Mouse (Mus musculus) olfactory bulb, adult 2 months (tissue): ENCODE measurements around the gene Ssh1. TPM values are rescaled to one million over a fixed set of nuclear protein-coding genes. Genes with fewer than 3 reads are reported as not detected.

Source experiments
- H3K27ac ChIP-seq: fragments of 200-500 bp; 2 replicates; pipeline ENCODE4 v1.5.1; 2012; ENCODE audit warnings: low read depth, low read length; ENCODE audit not compliant: insufficient read depth
- H3K4me1 ChIP-seq: fragments of 200-500 bp; 2 replicates; pipeline ENCODE4 v1.6.1; 2012; ENCODE audit warnings: low read length; ENCODE audit not compliant: control insufficient read depth, insufficient read depth
- H3K4me3 ChIP-seq: fragments of 200-500 bp; 2 replicates; pipeline ENCODE4 v1.5.1; 2012; ENCODE audit warnings: mild to moderate bottlenecking, low read depth, low read length, moderate library complexity; ENCODE audit not compliant: insufficient read depth
- CTCF ChIP-seq: fragments of 200-500 bp; IDR thresholded peaks from 2 replicates; pipeline ENCODE4 v1.5.1; 2012; ENCODE audit warnings: low read depth, mild to moderate bottlenecking, low read length, moderate library complexity; ENCODE audit not compliant: insufficient read depth
- POLR2A ChIP-seq: fragments of 200-500 bp; IDR thresholded peaks from 2 replicates; pipeline ENCODE4 v1.6.1; 2012; ENCODE audit warnings: mild to moderate bottlenecking, low read depth, low read length, moderate library complexity; ENCODE audit not compliant: insufficient read depth
- WGBS: fragments of 180-500 bp; shearing (Covaris S2); methylation state at CpG from one replicate; pipeline ENCODE4 v1.1.7; 2018; 5-methylcytosine and 5-hydroxymethylcytosine counted together
- polyA plus RNA-seq: library from polyadenylated mRNA; stranded (reverse); fragments of >200 nt; gene quantifications from 2 replicates; pipeline ENCODE4 v1.2.4, GENCODE M21; 2012; ENCODE audit warnings: low replicate concordance; ENCODE audit not compliant: missing spikeins, insufficient read depth, insufficient read length

The Ssh1 gene
- polyA plus RNA-seq, 1 experiment = not detected

DNA sequence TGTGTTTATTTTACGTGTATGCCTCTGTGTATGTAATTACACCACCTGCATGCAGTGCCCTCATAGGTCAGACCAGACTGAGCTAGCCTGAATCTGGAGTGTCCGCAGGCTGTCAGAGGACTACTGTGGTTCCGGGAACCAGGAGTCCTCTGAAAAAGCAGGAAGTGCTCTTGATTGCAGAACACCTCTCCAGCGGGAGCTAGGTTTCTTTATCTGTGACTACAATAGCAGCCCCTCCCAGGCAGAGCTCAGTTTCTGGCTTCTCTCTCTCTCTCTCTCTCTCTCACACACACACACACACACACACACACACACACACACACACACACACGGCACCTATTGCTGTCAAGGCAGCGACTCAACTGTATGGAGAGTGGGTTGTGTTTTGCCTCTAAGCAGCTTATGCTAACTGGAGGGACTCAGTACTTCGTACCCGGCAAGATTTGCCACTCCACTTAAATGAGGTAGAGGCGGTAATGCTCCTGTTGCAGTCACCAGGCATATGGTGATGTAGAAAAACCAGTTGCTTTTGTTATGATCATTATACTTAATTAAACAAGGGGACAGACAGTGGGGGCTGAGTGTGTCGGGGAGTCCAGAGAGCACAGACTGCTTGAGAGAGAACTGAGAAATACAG, 83.5 kb downstream of the Ssh1 start:
- WGBS = 29% methylated on average over 10 of the region's 10 CpGs
- no peak overlapping the region for H3K27ac ChIP-seq
- TF ChIP-seq CTCF = no peak
- TF ChIP-seq POLR2A = no peak

DNA sequence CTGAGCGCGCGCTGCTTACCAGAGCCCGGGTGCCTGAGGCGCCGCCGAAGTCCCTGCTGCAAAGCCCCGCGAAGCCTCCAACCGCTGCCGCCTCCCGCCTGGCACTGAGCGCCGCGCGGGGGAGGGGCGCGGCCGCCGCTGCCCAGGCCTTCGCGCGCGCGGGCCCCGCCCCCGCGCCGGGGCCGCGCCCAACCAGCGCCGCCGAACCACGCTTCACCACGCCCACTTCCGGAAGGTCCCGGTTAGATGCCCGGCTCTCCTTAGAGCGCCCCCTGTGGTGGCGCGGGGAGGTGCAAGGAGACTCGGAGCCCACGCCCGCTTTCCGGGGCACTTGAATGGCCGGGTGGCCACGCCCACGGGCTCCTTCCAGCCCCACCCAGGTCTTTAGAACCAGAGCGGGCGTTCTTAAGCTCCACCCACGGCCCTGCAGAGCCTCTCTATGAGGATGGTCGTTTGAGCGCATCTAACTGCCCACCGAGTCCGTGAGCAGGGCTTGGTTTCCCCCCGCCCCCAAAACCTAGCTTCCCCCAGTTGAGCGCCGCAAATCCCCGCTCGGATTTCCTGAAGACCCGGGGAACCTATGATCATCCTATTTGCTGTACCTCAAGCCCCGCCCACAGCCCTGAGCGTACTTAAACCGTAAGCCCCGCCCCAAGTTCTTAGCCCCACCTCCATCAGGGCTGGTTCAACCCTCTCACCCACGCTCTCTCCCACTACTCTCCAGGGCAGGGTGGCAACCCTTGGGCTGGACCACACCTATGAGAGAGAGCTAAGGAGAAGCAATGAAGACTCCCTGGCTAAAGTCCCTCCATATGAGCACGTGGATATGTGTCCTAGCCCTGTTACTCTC, 84.9 kb downstream of the Ssh1 start, which contains the start of gene Coro1c:
Gene Coro1c, minus strand, starts transcription at position 167 of the 850 bp plus-strand sequence.
- 1% methylated on average over 68 of the region's 68 CpGs for WGBS
- H3K27ac ChIP-seq = peak within 1 kb of the TSS; percentile 68
- peak; percentile 51 for TF ChIP-seq POLR2A
- peak; percentile 96 for TF ChIP-seq CTCF
- H3K4me1 ChIP-seq = peaks cover 17% of the 10 kb centered on the region
- peak within 1 kb of the TSS; percentile 87 for H3K4me3 ChIP-seq

More for the DNA sequence above, 83.5 kb downstream of the Ssh1 start:
- H3K4me1 ChIP-seq = peaks cover 13% of the 10 kb centered on the region
- H3K4me3 ChIP-seq = no peak overlapping the region

DNA sequence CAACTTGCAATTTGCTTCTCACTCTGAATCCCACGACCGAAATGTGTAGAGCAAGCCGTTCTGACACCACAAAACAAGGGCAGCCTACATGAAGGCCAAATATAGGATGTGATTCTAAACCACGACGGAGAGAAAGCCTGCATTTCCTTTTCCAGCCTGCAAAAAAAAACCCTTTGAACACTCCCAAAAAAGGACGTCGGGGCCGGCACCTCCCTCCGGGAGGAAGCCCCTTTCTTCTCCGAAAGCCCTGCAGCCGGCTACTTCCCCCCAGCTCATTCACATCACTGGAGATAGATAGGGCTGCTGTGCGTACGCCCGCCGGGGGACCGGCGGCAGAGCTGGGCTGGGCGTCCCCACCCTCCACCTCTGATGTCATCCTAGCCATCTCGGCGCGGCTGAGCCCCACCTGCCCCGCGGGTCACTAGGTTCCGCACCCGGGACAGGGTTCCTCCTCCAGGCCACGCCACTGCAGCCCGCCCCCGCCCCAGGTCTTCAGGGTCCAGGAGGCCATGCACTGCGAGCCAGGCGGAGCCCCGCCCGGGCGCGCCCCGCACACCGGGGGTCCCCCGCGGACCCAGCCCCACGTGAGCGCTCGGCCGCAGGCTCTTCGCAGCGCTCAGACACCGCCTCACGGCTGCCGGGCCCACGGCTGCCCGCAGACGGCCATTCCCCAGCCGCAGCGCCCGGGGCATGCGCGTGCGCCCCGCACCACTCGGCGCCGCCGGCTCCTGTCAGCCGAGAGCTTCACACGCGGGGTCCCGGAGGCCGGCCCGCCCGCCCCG, 85.7 kb downstream of the Ssh1 start:
- under 1% methylated on average over 69 of the region's 69 CpGs for WGBS
- Histone ChIP-seq H3K4me1 (peaks cover 22% of the 10 kb centered on the region), H3K4me3 (peak overlapping the region; percentile 87), H3K27ac (peak overlapping the region; percentile 68)
- TF ChIP-seq POLR2A (no peak), CTCF (peak; percentile 25; the same call in 1 of the 2 replicates)

DNA sequence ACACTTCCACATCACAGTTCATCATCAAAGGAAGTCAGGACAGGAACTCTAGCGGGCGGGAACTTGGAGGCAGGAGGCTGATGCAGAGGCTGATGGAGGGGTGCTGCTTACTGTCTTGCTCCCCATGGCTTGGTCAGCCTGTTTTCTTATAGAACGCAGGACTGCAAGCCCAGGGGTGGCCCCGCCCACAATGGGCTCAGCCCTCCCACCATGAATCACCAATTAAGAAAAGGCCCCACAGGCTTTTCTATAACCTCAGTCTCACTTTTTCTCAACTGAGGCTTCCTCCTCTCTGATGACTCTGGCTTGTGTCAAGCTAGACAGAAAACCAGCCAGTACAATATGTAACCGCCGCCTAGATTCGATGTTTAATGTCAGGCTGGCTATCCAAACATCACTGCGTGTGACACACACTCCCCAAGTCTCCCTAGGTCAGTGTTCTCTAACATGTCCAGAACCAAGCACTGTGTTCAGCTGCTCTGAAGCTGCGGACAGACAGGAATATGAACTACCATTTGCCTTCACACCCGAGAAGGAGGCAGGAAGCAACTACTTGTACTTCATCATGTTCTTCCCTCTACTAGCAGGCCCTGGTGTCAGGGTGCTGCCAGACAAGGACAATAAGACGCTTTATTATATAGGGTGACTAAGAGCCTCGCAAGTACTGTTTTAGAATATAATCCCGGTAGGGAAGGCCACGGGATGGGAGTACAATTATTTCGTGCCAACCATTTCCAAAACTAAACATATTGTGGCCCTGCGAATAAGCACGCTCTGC, 86.5 kb downstream of the Ssh1 start:
- Histone ChIP-seq H3K27ac (peak overlapping the region; percentile 68), H3K4me3 (peak overlapping the region; percentile 87), H3K4me1 (peaks cover 23% of the 10 kb centered on the region)
- no peak for TF ChIP-seq POLR2A
- TF ChIP-seq CTCF = no peak
- WGBS = 10% methylated on average over 17 of the region's 17 CpGs

DNA sequence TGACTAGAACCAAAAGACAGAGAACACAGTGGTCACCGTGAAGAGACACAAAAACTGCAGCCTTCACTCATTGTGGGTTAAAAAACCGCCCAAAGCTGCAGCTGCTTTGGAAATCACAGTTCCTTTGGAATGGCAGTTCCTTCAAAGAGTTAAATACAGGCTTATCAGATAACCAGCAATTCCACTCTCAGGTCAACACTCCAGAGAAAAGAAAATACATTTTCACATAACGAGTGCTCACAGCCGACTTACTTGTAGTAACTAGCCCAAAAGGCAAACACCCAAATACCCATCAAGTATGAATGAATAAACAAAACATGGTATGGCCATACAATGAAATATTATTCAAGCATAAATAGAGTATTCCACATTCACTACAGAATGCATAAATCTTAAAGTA, 88.7 kb downstream of the Ssh1 start:
- Histone ChIP-seq H3K4me3 (no peak overlapping the region), H3K4me1 (peaks cover 32% of the 10 kb centered on the region), H3K27ac (no peak overlapping the region)
- TF ChIP-seq CTCF (no peak), POLR2A (no peak)
- 45% methylated on average over 4 of the region's 4 CpGs for WGBS

DNA sequence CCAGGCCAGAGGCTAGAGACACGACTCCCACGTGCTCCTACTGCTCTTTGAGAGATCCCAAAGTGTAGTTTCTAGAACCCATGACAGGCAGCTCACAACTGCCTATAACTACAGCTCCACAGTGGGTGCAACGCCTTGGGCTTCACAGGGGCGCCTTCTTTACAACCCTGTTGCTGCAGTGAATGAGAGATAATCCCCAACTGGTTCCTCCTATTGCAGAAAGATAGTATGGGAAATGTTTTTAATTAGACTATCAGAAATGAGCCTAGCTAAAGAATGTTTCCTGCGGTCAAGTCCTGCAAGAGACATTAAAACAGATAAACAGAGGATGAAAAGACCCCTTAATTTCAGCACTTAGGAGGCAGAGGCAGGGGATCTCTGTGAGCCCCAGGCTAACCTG, 90.7 kb downstream of the Ssh1 start:
- 87% methylated on average over 5 of the region's 5 CpGs for WGBS
- Histone ChIP-seq H3K4me3 (no peak overlapping the region), H3K27ac (no peak overlapping the region), H3K4me1 (peaks cover 40% of the 10 kb centered on the region)
- TF ChIP-seq CTCF (no peak), POLR2A (no peak)

DNA sequence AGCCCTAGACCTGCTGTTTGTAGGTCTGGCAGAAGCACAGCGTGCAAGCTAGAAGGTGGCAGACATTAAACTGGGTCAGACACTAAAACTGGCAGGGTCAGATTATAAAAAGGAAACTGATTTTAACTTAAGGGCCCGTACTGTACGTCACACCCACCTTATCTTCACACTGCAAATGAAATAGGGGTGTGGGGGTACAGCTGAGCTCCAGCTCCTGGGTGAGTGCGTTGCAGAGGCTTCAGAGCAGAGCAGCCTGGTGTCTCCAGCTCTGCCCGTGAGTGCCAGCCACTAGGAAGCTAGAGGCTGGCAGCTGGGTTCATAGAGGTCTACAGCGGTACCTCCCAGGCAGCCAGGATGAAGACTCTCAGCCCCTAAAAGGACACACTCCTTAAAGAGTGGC, 91.7 kb downstream of the Ssh1 start:
- H3K27ac ChIP-seq = no peak overlapping the region
- TF ChIP-seq POLR2A (no peak), CTCF (no peak)
- H3K4me1 ChIP-seq = peaks cover 47% of the 10 kb centered on the region
- H3K4me3 ChIP-seq = no peak overlapping the region
- 53% methylated on average over 6 of the region's 6 CpGs for WGBS

DNA sequence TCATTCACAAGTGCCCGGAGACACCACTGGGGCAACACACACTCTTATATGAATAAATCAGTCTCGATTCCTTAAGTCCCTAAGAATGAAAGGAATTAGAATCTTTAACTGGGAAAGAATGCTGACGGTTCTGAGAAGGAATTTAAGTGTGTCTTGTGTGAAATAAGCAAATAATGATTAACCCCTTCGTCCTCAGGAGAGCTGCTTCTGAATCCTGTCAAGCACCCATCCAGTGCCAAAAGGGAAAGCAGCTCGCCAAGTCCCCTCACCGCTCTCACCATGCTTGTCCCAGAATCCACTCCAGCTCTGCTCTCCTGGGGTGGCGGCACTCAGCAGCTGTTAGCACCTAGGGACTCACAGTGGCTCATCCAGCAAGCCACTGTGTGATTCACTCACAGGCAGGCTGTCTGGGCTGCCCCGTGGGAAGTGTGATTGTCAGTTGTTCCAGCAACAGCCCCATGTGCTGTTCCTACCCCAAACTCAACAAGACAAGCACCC, 92.6 kb downstream of the Ssh1 start:
- no peak for TF ChIP-seq CTCF
- no peak for TF ChIP-seq POLR2A
- 49% methylated on average over 8 of the region's 8 CpGs for WGBS
- Histone ChIP-seq H3K4me1 (peaks cover 41% of the 10 kb centered on the region), H3K27ac (no peak overlapping the region), H3K4me3 (no peak overlapping the region)
